Mouse (Mus musculus) B cell, adult 2 months (primary cell): ENCODE data around the gene Ttc3.
"Not testable (repeated sequence)": the region's sequence is repeated elsewhere in the genome, so short reads cannot be mapped to it uniquely, and the experiment has no call there.

Source experiments
- DNase-seq, 2 experiments: peaks; one replicate each; pipeline ENCODE4 v3.0.0; 2022

Ttc3 gene

GRCm38 (mm10) chr16:94436801-94437200, 66.4 kb downstream of the Ttc3 start:
- no peak for DNase-seq

- DNase-seq = no peak
These were observed 70.9 kb downstream of the Ttc3 start for GRCm38 (mm10) chr16:94441361-94441760.

GRCm38 (mm10) chr16:94449151-94449550, 78.7 kb downstream of the Ttc3 start:
- no peak for DNase-seq

- DNase-seq = no peak
These were observed 79.2 kb downstream of the Ttc3 start for GRCm38 (mm10) chr16:94449632-94450031.

- DNase-seq = no peak
These were observed 81.4 kb downstream of the Ttc3 start for GRCm38 (mm10) chr16:94451545-94452488.

- DNase-seq = no peak
These were observed 82.3 kb downstream of the Ttc3 start for GRCm38 (mm10) chr16:94452768-94453167.

GRCm38 (mm10) chr16:94454146-94454545, 83.7 kb downstream of the Ttc3 start:
- DNase-seq = no peak

GRCm38 (mm10) chr16:94464067-94464466, 93.6 kb downstream of the Ttc3 start:
- DNase-seq = no peak

GRCm38 (mm10) chr16:94465900-94466299, 95.5 kb downstream of the Ttc3 start:
- no peak for DNase-seq

GRCm38 (mm10) chr16:94466317-94466716, 95.9 kb downstream of the Ttc3 start:
- DNase-seq = not testable (repeated sequence)

- no peak for DNase-seq
These were observed 97.1 kb downstream of the Ttc3 start for GRCm38 (mm10) chr16:94467337-94468055.

- no peak for DNase-seq
These were observed 98.0 kb downstream of the Ttc3 start for GRCm38 (mm10) chr16:94468391-94468790.

GRCm38 (mm10) chr16:94472515-94472951, 102.1 kb downstream of the Ttc3 start:
- DNase-seq = no peak

- DNase-seq = no peak
These were observed 102.8 kb downstream of the Ttc3 start for GRCm38 (mm10) chr16:94473086-94473822.

GRCm38 (mm10) chr16:94484752-94485535, 114.5 kb downstream of the Ttc3 start:
- DNase-seq = no peak

GRCm38 (mm10) chr16:94487341-94487740, 116.9 kb downstream of the Ttc3 start:
- no peak for DNase-seq

- no peak for DNase-seq
These were observed 118.9 kb downstream of the Ttc3 start for GRCm38 (mm10) chr16:94489326-94489725.

- not testable (repeated sequence) for DNase-seq
These were observed 126.8 kb downstream of the Ttc3 start for GRCm38 (mm10) chr16:94497176-94497575.

GRCm38 (mm10) chr16:94497911-94498310, 127.5 kb downstream of the Ttc3 start:
- DNase-seq = no peak

- DNase-seq = no peak
These were observed 133.8 kb downstream of the Ttc3 start for GRCm38 (mm10) chr16:94504192-94504591.

- no peak for DNase-seq
These were observed 136.7 kb downstream of the Ttc3 start for GRCm38 (mm10) chr16:94507071-94507470.

GRCm38 (mm10) chr16:94508769-94509168, 138.4 kb downstream of the Ttc3 start:
- DNase-seq = no peak
